Mouse (Mus musculus) testis, adult 2 months (tissue): ENCODE results near the gene Arhgap9.

Experiments
- CTCF ChIP-seq: fragments of 200-500 bp; IDR thresholded peaks from 2 replicates; pipeline ENCODE4 v1.5.1; 2012; ENCODE audit warnings: low read depth, mild to moderate bottlenecking, inconsistent platforms, low read length, moderate library complexity; ENCODE audit not compliant: control insufficient read depth, insufficient read depth, insufficient replicate concordance
- POLR2A ChIP-seq: fragments of 200-500 bp; IDR thresholded peaks from 2 replicates; pipeline ENCODE4 v1.6.1; 2012; ENCODE audit warnings: low read depth, mild to moderate bottlenecking, inconsistent platforms, low read length, moderate library complexity; ENCODE audit not compliant: control insufficient read depth

- TF ChIP-seq POLR2A (no peak), CTCF (no peak)
Measured at GRCm38 (mm10) chr10:127321621-127322020, at the start of gene Arhgap9.
